Mouse (Mus musculus) MEL (cell line): ENCODE data around the gene Caap1. TPM values are rescaled to one million over a fixed set of nuclear protein-coding genes. Genes with fewer than 3 reads are reported as not detected.

ENCODE experiments used
- DNase-seq: peaks from one replicate; pipeline ENCODE4 v3.0.0; 2011; ENCODE audit warnings: low read depth, low spot score
- H3K27ac ChIP-seq: 2 replicates; pipeline ENCODE4 v1.5.1; 2012; ENCODE audit warnings: low read depth, mild to moderate bottlenecking, control low read depth, low read length, moderate library complexity; ENCODE audit not compliant: control insufficient read depth
- H3K27me3 ChIP-seq, 2 experiments: fragments of 150-350 bp in 1 of 2; sonication (generic) in 1 of 2; 2 replicates each; pipeline ENCODE4 v1.6.1; 2012; ENCODE audit warnings: low read length in 2 of 2, mild to moderate bottlenecking in 2 of 2, improper control_type of control experiment in 1 of 2, moderate library complexity in 1 of 2; ENCODE audit not compliant: insufficient read depth in 2 of 2, control insufficient read depth in 1 of 2
- H3K36me3 ChIP-seq, 2 experiments: 2 replicates each; pipeline ENCODE4 v1.6.1; 2012 to 2014; ENCODE audit warnings: low read length in 2 of 2, improper control_type of control experiment in 1 of 2, inconsistent platforms in 1 of 2, mild to moderate bottlenecking in 1 of 2; ENCODE audit not compliant: insufficient read depth in 2 of 2, control insufficient read depth in 1 of 2
- H3K4me1 ChIP-seq, 2 experiments: fragments of 150-350 bp in 1 of 2; sonication (generic) in 1 of 2; 2 replicates each; pipeline ENCODE4 v1.6.1; 2012; ENCODE audit warnings: low read length in 2 of 2, improper control_type of control experiment in 1 of 2, mild to moderate bottlenecking in 1 of 2; ENCODE audit not compliant: insufficient read depth in 2 of 2, control insufficient read depth in 1 of 2
- H3K4me3 ChIP-seq, 2 experiments: fragments of 150-350 bp in 1 of 2; sonication (generic) in 1 of 2; 2 replicates each; pipeline ENCODE4 v1.5.1; 2012; ENCODE audit warnings: low read depth in 2 of 2, low read length in 2 of 2, mild to moderate bottlenecking in 2 of 2, moderate library complexity in 2 of 2, control low read depth in 1 of 2, improper control_type of control experiment in 1 of 2; ENCODE audit not compliant: control insufficient read depth in 1 of 2, insufficient read depth in 1 of 2
- H3K79me2 ChIP-seq: 2 replicates; pipeline ENCODE4 v1.6.1; 2012; ENCODE audit warnings: mild to moderate bottlenecking, low read length, moderate library complexity; ENCODE audit not compliant: control insufficient read depth, poor library complexity, insufficient read depth
- H3K9ac ChIP-seq: 2 replicates; pipeline ENCODE4 v1.6.1; 2012; ENCODE audit warnings: low read depth, mild to moderate bottlenecking, control low read depth, low read length, moderate library complexity; ENCODE audit not compliant: control insufficient read depth, poor library complexity, severe bottlenecking
- H3K9me3 ChIP-seq: fragments of 150-350 bp; sonication (generic); replicated peaks from 2 replicates; pipeline ENCODE4 v1.6.1; 2012; ENCODE audit warnings: mild to moderate bottlenecking, low read length, improper control_type of control experiment, moderate library complexity; ENCODE audit not compliant: insufficient read depth
- BHLHE40 ChIP-seq: IDR thresholded peaks from 2 replicates; pipeline ENCODE4 v1.6.1; 2012; ENCODE audit warnings: low read depth, mild to moderate bottlenecking, inconsistent platforms, low read length, improper control_type of control experiment, borderline replicate concordance
- CHD1 ChIP-seq: IDR thresholded peaks from 2 replicates; pipeline ENCODE4 v1.6.1; 2012; ENCODE audit warnings: low read depth, mild to moderate bottlenecking, inconsistent platforms, low read length, improper control_type of control experiment
- CHD2 ChIP-seq: IDR thresholded peaks from 2 replicates; pipeline ENCODE4 v1.6.1; 2011; ENCODE audit warnings: low read length, improper control_type of control experiment
- CTCF ChIP-seq, 3 experiments: IDR thresholded peaks in 2 of 3; conservative IDR thresholded peaks in 1 of 3; 2 replicates each; pipeline ENCODE4 v1.5.1; 2011 to 2012; ENCODE audit warnings: low read length in 3 of 3, low read depth in 2 of 3, mild to moderate bottlenecking in 2 of 3, improper control_type of control experiment in 1 of 3, inconsistent platforms in 1 of 3, mixed read lengths in 1 of 3, moderate library complexity in 1 of 3; ENCODE audit not compliant: control insufficient read depth in 1 of 3, insufficient read depth in 1 of 3, poor library complexity in 1 of 3, severe bottlenecking in 1 of 3
- E2F4 ChIP-seq: IDR thresholded peaks from 2 replicates; pipeline ENCODE4 v1.6.1; 2011; ENCODE audit warnings: low read depth, low read length, improper control_type of control experiment, borderline replicate concordance
- ELF1 ChIP-seq: IDR thresholded peaks from 2 replicates; pipeline ENCODE4 v1.6.1; 2014; ENCODE audit warnings: low read depth, mild to moderate bottlenecking, inconsistent platforms, low read length, improper control_type of control experiment, moderate library complexity
- EP300 ChIP-seq, 2 experiments: IDR thresholded peaks; 2 replicates each; pipeline ENCODE4 v1.6.1; 2011; ENCODE audit warnings: improper control_type of control experiment in 2 of 2, low read length in 2 of 2, low read depth in 1 of 2, mild to moderate bottlenecking in 1 of 2
- ETS1 ChIP-seq: IDR thresholded peaks from 2 replicates; pipeline ENCODE4 v1.6.1; 2012; ENCODE audit warnings: low read depth, mild to moderate bottlenecking, inconsistent platforms, low read length, improper control_type of control experiment, moderate library complexity
- GABPA ChIP-seq: IDR thresholded peaks from 2 replicates; pipeline ENCODE4 v1.6.1; 2012; ENCODE audit warnings: low read depth, mild to moderate bottlenecking, inconsistent platforms, low read length, improper control_type of control experiment, moderate library complexity
- GATA1 ChIP-seq: IDR thresholded peaks from 2 replicates; pipeline ENCODE4 v1.6.1; 2011; ENCODE audit warnings: low read depth, low read length, improper control_type of control experiment
- HCFC1 ChIP-seq: IDR thresholded peaks from 2 replicates; pipeline ENCODE4 v1.6.1; 2012; ENCODE audit warnings: low read depth, mild to moderate bottlenecking, inconsistent platforms, low read length, improper control_type of control experiment, moderate library complexity
- JUND ChIP-seq: IDR thresholded peaks from 2 replicates; pipeline ENCODE4 v1.6.1; 2011; ENCODE audit warnings: low read depth, mild to moderate bottlenecking, improper control_type of control experiment, low read length
- KAT2A ChIP-seq: conservative IDR thresholded peaks from 2 replicates; pipeline ENCODE4 v1.6.1; 2012; ENCODE audit warnings: low read depth, low read length, improper control_type of control experiment, inconsistent platforms
- MAFK ChIP-seq: IDR thresholded peaks from 2 replicates; pipeline ENCODE4 v1.6.1; 2011; ENCODE audit warnings: low read depth, mild to moderate bottlenecking, low read length, improper control_type of control experiment, borderline replicate concordance
- MAX ChIP-seq: IDR thresholded peaks from 2 replicates; pipeline ENCODE4 v1.6.1; 2011; ENCODE audit warnings: low read length, improper control_type of control experiment
- MAZ ChIP-seq: IDR thresholded peaks from 2 replicates; pipeline ENCODE4 v1.6.1; 2012; ENCODE audit warnings: low read depth, mild to moderate bottlenecking, inconsistent platforms, low read length, improper control_type of control experiment
- MEF2A ChIP-seq: IDR thresholded peaks from 2 replicates; pipeline ENCODE4 v1.6.1; 2014; ENCODE audit warnings: low read depth, mild to moderate bottlenecking, inconsistent platforms, low read length, improper control_type of control experiment; ENCODE audit not compliant: poor library complexity, insufficient replicate concordance, severe bottlenecking; ENCODE audit errors: extremely low read depth
- MXI1 ChIP-seq: IDR thresholded peaks from 2 replicates; pipeline ENCODE4 v1.6.1; 2011; ENCODE audit warnings: mild to moderate bottlenecking, low read depth, low read length, improper control_type of control experiment
- MYC ChIP-seq: IDR thresholded peaks from 2 replicates; pipeline ENCODE4 v1.6.1; 2011; ENCODE audit warnings: low read depth, mild to moderate bottlenecking, low read length, improper control_type of control experiment, moderate library complexity
- NELFE ChIP-seq: IDR thresholded peaks from 2 replicates; pipeline ENCODE4 v1.6.1; 2011; ENCODE audit warnings: low read depth, low read length, improper control_type of control experiment
- NRF1 ChIP-seq: IDR thresholded peaks from 2 replicates; pipeline ENCODE4 v1.6.1; 2014; ENCODE audit warnings: low read depth, mild to moderate bottlenecking, inconsistent platforms, low read length, improper control_type of control experiment, moderate library complexity; ENCODE audit not compliant: poor library complexity, insufficient read depth, severe bottlenecking
- POLR2AphosphoS2 ChIP-seq: IDR thresholded peaks from 2 replicates; pipeline ENCODE4 v1.6.1; 2011; ENCODE audit warnings: low read length, improper control_type of control experiment
- RAD21 ChIP-seq: IDR thresholded peaks from 2 replicates; pipeline ENCODE4 v1.6.1; 2011; ENCODE audit warnings: mild to moderate bottlenecking, low read depth, low read length, improper control_type of control experiment
- RCOR1 ChIP-seq: IDR thresholded peaks from 2 replicates; pipeline ENCODE4 v1.6.1; 2012; ENCODE audit warnings: low read depth, mild to moderate bottlenecking, inconsistent platforms, low read length, improper control_type of control experiment
- SIN3A ChIP-seq: IDR thresholded peaks from 2 replicates; pipeline ENCODE4 v1.6.1; 2012; ENCODE audit warnings: low read length, improper control_type of control experiment, inconsistent platforms
- SMC3 ChIP-seq: IDR thresholded peaks from 2 replicates; pipeline ENCODE4 v1.6.1; 2011; ENCODE audit warnings: low read depth, low read length, improper control_type of control experiment
- TAL1 ChIP-seq: IDR thresholded peaks from 2 replicates; pipeline ENCODE4 v1.6.1; 2012; ENCODE audit warnings: mild to moderate bottlenecking, inconsistent platforms, low read length, moderate library complexity, mixed read lengths
- TBP ChIP-seq: IDR thresholded peaks from 2 replicates; pipeline ENCODE4 v1.8.0; 2011; ENCODE audit warnings: low read depth, low read length, improper control_type of control experiment
- TCF12 ChIP-seq: IDR thresholded peaks from 2 replicates; pipeline ENCODE4 v1.6.1; 2014; ENCODE audit warnings: low read depth, mild to moderate bottlenecking, inconsistent platforms, low read length, improper control_type of control experiment, moderate library complexity
- UBTF ChIP-seq: IDR thresholded peaks from 2 replicates; pipeline ENCODE4 v1.6.1; 2012; ENCODE audit warnings: low read depth, mild to moderate bottlenecking, inconsistent platforms, low read length, improper control_type of control experiment, moderate library complexity, borderline replicate concordance; ENCODE audit not compliant: insufficient read depth
- USF1 ChIP-seq: IDR thresholded peaks from 2 replicates; pipeline ENCODE4 v1.6.1; 2014; ENCODE audit warnings: low read depth, mild to moderate bottlenecking, inconsistent platforms, low read length, improper control_type of control experiment, moderate library complexity
- USF2 ChIP-seq, 2 experiments: IDR thresholded peaks; 2 replicates each; pipeline ENCODE4 v1.6.1; 2011 to 2012; ENCODE audit warnings: improper control_type of control experiment in 2 of 2, low read length in 2 of 2, borderline replicate concordance in 1 of 2, inconsistent platforms in 1 of 2, low read depth in 1 of 2, mild to moderate bottlenecking in 1 of 2; ENCODE audit not compliant: insufficient read depth in 1 of 2
- ZC3H11A ChIP-seq: IDR thresholded peaks from 2 replicates; pipeline ENCODE4 v1.6.1; 2012; ENCODE audit warnings: low read depth, mild to moderate bottlenecking, inconsistent platforms, low read length, improper control_type of control experiment
- ZMIZ1 ChIP-seq: IDR thresholded peaks from 2 replicates; pipeline ENCODE4 v1.6.1; 2012; ENCODE audit warnings: low read depth, mild to moderate bottlenecking, inconsistent platforms, low read length, improper control_type of control experiment, moderate library complexity
- ZNF384 ChIP-seq: IDR thresholded peaks from 2 replicates; pipeline ENCODE4 v1.6.1; 2012; ENCODE audit warnings: low read depth, mild to moderate bottlenecking, inconsistent platforms, low read length, improper control_type of control experiment
- polyA plus RNA-seq, 2 experiments: library from polyadenylated mRNA; stranded (reverse) in 1 of 2; unstranded in 1 of 2; fragments of >175 nt in 1 of 2; fragments of >200 nt in 1 of 2; gene quantifications; 2 replicates each; pipeline versions ENCODE4 v1.2.1 to v1.2.4; 2012; ENCODE audit warnings: low replicate concordance in 2 of 2, low read depth in 1 of 2; ENCODE audit not compliant: insufficient read length in 2 of 2, insufficient read depth in 1 of 2, missing spikeins in 1 of 2
- total RNA-seq: library from RNA; depleted of rRNA; stranded (reverse); fragments of 300-350 nt; gene quantifications from 2 replicates; pipeline ENCODE4 v1.2.3, GENCODE M21; 2012; rRNA removed

Gene Caap1
- total RNA-seq, result 12.8 and 13.0 TPM in 2 replicates
- 10 to 100 TPM in 1 of 2 experiments, not detected in 1; 13.9 TPM for polyA plus RNA-seq

DNA sequence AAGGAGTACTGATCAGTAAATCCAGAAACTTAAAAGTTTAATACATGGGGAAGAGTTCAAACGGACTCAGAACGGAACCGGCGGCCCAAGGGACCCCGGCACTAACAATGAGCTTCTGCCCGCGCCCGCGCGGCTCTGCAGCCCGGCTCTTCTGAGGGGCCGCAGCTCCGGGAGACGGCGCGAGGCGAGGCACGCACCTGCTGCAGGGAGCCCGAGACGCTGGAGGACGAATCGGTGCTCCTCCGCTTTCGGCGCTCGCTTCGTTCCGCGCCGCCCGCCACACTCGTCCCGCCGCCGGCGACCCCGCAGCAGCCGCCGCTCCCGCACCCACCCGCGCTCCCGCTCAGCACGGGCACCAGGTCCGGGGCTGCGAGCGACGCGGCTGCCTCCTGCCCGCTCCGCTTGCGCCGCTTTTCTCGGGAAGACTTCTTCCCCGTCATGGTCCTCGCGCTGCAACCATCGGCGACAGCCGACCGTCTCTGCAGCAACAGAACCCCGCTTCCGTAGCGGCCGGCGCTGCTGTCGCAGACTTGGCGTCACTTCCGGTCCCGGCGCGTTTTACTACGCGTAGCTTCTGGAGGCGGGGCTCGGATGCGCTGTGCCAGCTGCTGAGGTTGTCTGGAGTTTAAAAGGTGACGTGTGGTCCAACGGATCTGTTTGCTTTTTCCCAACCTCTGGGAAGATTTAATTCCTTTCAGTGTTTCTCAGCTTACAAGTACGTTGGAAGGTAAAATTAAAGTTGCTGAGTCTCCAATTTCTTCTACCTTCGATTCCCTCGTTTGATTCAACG lies at the start of gene Caap1, which contains the start of gene Gm10306:
TSS of gene Caap1 (minus strand) at position 532 of the 790 bp plus-strand sequence.
TSS of gene Gm10306 (plus strand) at position 282 of the 790 bp plus-strand sequence.
- DNase-seq, result peak; percentile 95
- H3K27ac ChIP-seq, result peak within 1 kb of the TSS; percentile 71
- H3K9me3 ChIP-seq, result no peaks in the 10 kb centered on the region
- peak within 1 kb of the TSS; percentile 82 to 99 for H3K4me3 ChIP-seq
- peaks cover 0 to 14% of the 10 kb centered on the region in 2 experiments; a peak in 2 of 4 replicates for H3K36me3 ChIP-seq
- peak within 1 kb of the TSS; percentile 97 for H3K9ac ChIP-seq
- peaks cover 2 to 5% of the 10 kb centered on the region in 2 experiments; a peak in 3 of 4 replicates for H3K4me1 ChIP-seq
- no peaks in the 10 kb centered on the region for H3K27me3 ChIP-seq
- peaks cover 19% of the 10 kb centered on the region for H3K79me2 ChIP-seq
- TF ChIP-seq GABPA (no peak), ZMIZ1 (no peak; the same call in 1 of the 2 replicates), MYC (no peak), RAD21 (no peak), EP300 (IDR thresholded peaks at IDR 0.05; ENCODE audit: low read depth in 1 of 2, low read length in 2 of 2) (0 out of 4 replicates have a peak, but pooled peaks of 1 of the 2 experiments have one; percentile 7), USF2 (IDR thresholded peaks at IDR 0.05; ENCODE audit: borderline replicate concordance in 1 of 2, insufficient read depth in 1 of 2, low read depth in 1 of 2, low read length in 2 of 2) (no peak), ELF1 (peak; percentile 95), ZC3H11A (peak; percentile 33; the same call in 1 of the 2 replicates), SIN3A (peak; percentile 96), MAZ (no peak), CHD1 (no peak), CTCF (IDR thresholded peaks at IDR 0.05 in 2 of 3, conservative IDR thresholded peaks at IDR 0.05 in 1 of 3; ENCODE audit: control insufficient read depth in 1 of 3, insufficient read depth in 1 of 3, low read depth in 2 of 3, low read length in 3 of 3, poor library complexity in 1 of 3, severe bottlenecking in 1 of 3) (no peak), TCF12 (peak; percentile 73), KAT2A (no peak; the same call in 1 of the 2 replicates), E2F4 (no peak), HCFC1 (peak; percentile 96), CHD2 (no peak), GATA1 (no peak), TAL1 (no peak), MAFK (no peak), MXI1 (peak; percentile 82), TBP (peak; percentile 81), POLR2AphosphoS2 (peak; percentile 74; the same call in 1 of the 2 replicates), ETS1 (peak; percentile 83), NRF1 (0 out of 2 replicates have a peak, but pooled peaks have one; percentile 33), MEF2A (no peak), UBTF (no peak), RCOR1 (no peak), JUND (no peak), ZNF384 (no peak), NELFE (peak; percentile 88), SMC3 (no peak), USF1 (no peak), MAX (no peak), BHLHE40 (no peak)
